Mouse (Mus musculus) urinary bladder, postnatal 10 days (tissue): Measurements from ENCODE around the gene Zbtb32.

Experiments
- DNase-seq: peaks from one replicate; pipeline ENCODE4 v3.0.0; 2022; ENCODE audit warnings: low spot score

Zbtb32 gene

GRCm38 (mm10) chr7:30600651-30601050 is 1.9 kb upstream of the Zbtb32 start:
- DNase-seq = no peak

DNA sequence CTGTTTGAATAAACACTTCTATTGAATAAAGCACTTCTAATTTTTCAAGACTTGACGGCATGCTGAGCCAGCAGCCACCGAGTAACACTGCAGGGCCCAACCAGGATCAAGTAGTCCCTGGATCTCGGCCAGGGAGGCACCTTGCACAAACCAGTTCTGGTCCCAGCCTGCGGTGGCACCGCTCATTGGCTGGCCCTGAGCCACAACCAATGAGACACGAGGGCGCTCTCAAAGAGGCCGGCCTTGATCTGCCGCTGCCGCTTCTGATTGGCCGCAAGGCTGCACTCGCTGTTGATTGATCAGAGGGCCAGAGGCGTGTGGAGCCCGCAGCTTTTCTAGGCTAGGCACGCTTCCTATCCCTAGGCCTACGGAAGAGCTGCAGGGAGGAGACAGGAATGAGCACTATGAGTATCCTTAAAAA is 1.2 kb upstream of the Zbtb32 start:
- peak; percentile 66 for DNase-seq

DNA sequence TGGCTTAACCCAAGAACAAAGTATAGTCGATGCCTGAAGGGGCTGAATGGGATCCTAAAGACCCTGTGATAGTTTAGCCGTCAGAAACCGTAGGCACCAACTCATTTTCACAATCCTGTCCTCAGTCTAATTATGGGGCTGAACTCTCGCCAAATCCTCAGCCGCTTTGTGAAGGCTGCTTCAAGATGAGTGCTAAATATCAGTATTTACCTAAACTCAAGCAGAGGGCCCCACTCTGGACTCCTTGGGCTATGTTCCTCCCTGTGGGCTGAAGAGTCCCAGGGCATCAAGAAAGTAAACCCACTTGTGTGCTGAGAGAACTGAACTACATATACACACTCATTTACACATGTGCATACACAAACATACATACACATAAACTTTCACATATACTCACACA is 1.9 kb downstream of the Zbtb32 start:
- no peak for DNase-seq

GRCm38 (mm10) chr7:30596093-30596492 is 2.6 kb downstream of the Zbtb32 start:
- no peak for DNase-seq

- DNase-seq = no peak
Observed at GRCm38 (mm10) chr7:30594510-30595024, 4.1 kb downstream of the Zbtb32 start.

- no peak for DNase-seq
Observed at GRCm38 (mm10) chr7:30593579-30594509, 4.9 kb downstream of the Zbtb32 start.

DNA sequence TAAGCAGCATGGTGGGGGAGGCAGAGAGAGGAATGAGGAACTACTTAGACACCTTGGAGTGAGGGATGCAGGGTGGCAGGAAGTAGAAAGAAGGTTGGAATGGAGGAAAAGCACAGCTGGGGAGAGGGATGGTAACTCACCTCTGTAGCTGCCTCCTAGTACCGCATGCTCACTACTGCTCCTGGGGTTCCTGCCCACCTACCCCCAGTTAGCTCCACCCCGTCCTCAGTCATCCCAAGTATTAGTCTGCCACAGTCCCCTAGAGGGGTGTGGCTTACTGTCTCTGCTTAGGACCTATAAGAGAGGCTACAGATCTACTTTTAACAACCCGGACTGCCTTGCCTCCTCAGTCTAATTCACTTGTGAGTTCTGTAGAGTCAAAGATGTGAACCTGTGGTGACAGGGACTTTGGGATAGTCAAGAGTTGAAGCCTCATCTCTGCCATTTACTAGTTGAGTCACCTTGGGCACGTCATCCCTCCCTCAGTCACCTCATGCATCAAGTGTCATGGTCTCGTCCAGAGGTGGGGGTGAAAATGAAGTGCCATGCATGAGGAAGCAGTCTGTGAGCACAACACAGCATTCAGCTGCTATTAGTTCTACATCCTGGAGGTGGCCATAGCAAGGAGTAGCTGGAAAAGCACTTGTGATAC is 5.8 kb downstream of the Zbtb32 start:
- no peak for DNase-seq

GRCm38 (mm10) chr7:30591605-30591951 is 7.1 kb downstream of the Zbtb32 start:
- no peak for DNase-seq

GRCm38 (mm10) chr7:30590927-30591604 is 7.6 kb downstream of the Zbtb32 start:
- DNase-seq = no peak

DNA sequence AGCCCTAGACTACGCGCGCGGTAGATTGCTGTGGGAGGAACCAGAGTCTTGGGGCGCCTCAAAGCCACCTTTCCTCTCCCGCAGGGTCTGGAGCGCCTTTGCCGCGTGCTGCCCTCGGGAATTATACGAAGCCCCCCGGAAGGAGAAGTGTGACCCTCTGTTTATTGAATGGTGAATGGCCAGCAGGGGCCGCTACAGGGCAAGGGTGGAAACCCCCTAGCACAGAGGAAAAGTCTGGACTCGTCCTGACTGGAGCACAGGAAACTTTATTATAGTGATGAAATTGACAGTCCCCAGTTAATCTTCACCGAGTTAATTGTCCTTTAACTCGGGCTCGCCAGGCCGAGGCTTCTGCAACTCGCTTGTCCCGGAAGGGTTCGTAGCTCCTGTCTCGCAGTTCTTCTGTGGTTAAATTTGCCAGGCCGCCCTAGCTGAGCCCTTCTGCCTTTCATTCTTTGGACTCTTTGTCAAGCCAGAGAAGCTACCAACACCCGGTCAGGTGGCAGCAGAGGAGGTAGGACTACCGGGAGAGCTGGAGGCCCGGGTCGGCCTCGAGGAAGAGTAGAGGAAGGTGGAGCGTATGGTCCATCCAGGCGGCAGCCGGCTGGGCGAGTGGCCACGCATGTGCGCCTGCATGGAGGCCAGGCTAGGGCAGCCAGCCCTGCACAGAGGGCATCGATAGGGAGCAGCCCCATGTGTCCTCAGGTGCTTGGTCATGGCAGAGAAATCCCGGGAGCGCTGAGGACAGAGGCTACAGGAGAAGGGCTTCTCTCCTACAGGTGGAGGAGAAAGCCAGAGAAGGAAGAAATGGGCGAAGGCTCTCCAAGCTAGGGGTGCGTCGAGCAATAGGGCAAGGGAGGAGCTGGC is 9.0 kb downstream of the Zbtb32 start:
- DNase-seq = peak; percentile 54

GRCm38 (mm10) chr7:30588676-30589434 is 9.9 kb downstream of the Zbtb32 start, which contains the start of gene Kmt2b:
TSS of gene Kmt2b (minus strand) at chr7:30588726.
- DNase-seq = peak; percentile 87

- no peak for DNase-seq
Observed at GRCm38 (mm10) chr7:30587842-30588667, 10.7 kb downstream of the Zbtb32 start.

DNA sequence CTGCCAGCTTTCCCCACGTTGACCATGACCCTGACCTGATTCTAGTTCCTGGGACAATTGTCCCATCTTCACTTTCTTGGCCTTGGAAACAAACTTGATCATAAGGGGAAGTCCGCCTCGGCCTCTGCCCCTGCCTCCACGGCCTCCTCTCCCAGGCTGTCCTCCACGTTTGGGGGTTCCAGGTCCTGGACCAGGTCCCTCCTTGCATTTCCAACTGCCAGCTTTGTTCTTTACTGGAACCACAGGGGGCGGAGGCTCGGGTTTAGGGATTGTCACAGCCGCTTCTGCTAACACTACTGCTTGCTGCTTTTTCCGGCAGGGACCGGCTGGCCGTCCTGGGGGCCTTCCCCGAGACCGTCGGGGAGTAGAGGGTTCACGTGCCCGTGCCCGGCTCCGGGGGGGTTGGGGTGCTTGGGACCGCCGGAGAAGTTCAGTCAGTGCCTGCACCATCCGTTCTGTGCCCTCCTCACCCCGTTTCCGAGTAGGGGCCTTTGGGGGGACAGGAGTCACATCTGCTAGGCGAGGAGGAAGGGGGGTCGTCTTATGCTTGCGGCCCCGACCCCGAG is 12.2 kb downstream of the Zbtb32 start:
- no peak for DNase-seq

DNA sequence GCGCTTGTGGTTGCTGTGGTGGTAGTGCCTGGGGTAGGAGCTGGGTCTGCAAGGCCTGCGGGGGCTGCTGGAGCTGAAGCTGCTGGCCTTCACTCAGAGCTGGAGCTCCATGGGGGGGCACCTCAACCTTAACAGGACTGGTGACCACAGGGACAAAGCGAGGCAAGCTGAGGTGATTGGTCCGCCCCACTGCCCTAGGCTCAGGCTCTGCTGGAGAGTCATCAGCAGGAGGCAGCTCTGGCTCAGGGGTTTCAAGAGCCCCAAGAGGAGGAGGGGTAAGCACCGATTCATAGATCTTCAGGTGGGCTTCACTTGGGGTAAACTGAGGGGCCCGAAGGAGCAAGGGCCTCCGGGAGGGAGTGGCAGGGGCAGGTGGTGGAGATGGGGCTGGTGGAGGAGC is 13.5 kb downstream of the Zbtb32 start:
- no peak for DNase-seq

DNA sequence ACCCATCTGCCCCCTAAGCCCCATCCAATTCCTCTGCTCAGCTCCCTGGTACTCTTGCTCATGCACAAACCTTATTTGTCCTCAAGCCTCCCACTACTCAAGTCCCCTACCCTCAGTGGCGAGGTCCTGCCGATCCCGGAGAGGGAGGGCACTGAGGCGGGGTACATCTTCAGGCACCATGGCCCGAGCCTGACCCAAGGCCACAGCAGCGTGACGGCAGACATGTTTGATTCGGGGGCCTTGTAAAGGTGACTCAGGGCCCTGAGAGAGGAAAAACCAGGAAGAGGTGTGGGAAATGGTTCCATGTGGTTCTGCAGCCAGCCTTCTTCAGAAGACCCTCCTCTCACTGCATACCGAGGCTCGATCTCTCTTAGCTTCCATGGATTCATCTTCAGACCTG is 14.4 kb downstream of the Zbtb32 start:
- no peak for DNase-seq

GRCm38 (mm10) chr7:30581547-30581946 is 17.2 kb downstream of the Zbtb32 start:
- no peak for DNase-seq

- no peak for DNase-seq
Observed at GRCm38 (mm10) chr7:30579950-30580349, 18.8 kb downstream of the Zbtb32 start.

GRCm38 (mm10) chr7:30572969-30573368 is 25.7 kb downstream of the Zbtb32 start:
- DNase-seq = no peak

GRCm38 (mm10) chr7:30572389-30572788 is 26.3 kb downstream of the Zbtb32 start:
- no peak for DNase-seq

DNA sequence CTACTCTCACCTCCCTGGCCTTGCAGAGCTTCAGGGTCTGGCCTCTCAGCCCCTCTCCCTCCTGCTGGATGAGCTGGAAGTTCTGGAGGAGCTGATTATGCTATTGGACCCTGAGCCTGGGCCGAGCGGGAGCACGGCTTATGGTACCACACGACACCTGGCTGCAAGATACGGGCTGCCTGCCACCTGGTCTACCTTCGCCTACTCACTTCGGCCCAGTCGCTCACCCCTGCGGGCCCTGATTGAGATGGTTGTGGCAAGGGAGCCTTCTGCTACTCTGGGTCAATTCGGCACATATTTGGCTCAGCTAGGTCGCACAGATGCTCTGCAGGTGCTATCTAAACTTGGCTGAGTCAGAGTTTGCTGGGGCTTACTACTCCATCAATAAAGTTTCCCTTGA is 31.2 kb downstream of the Zbtb32 start:
- DNase-seq = no peak
